Mouse (Mus musculus) gastrocnemius, postnatal 25 days (tissue): ENCODE data around the gene Tpd52l2. TPM values are rescaled to one million over a fixed set of nuclear protein-coding genes. Genes with fewer than 3 reads are reported as not detected.
A peak's percentile ranks its signal among the peaks of the same experiment; 100 is the strongest.
"Not testable (repeated sequence)": the region's sequence is repeated elsewhere in the genome, so short reads cannot be mapped to it uniquely, and the experiment has no call there.

ENCODE experiments used
- DNase-seq: peaks from one replicate; pipeline ENCODE4 v3.0.0; 2022
- total RNA-seq, 2 experiments: library from RNA; stranded (reverse); gene quantifications; 1 replicate in 1 of 2; 2 replicates in 1 of 2; pipeline ENCODE4 v1.2.3; 2021

Gene Tpd52l2
- total RNA-seq, 2 experiments from 2014 or later = 46.1 to 48.2 TPM

GRCm38 (mm10) chr2:181485741-181486140 lies 11.2 kb upstream of the Tpd52l2 start:
- no peak for DNase-seq

GRCm38 (mm10) chr2:181487338-181488277 lies 9.3 kb upstream of the Tpd52l2 start:
- peak; percentile 59 for DNase-seq

GRCm38 (mm10) chr2:181491432-181492205 lies 5.3 kb upstream of the Tpd52l2 start:
- DNase-seq = no peak

GRCm38 (mm10) chr2:181492206-181492605 lies 4.7 kb upstream of the Tpd52l2 start:
- no peak for DNase-seq

GRCm38 (mm10) chr2:181493156-181493927 lies 3.6 kb upstream of the Tpd52l2 start, which contains the start of gene Abhd16b:
Gene Abhd16b, plus strand, starts transcription at chr2:181493206.
- DNase-seq = no peak

- DNase-seq = no peak
Observed at GRCm38 (mm10) chr2:181494266-181494945, 2.5 kb upstream of the Tpd52l2 start.

GRCm38 (mm10) chr2:181495845-181496244 lies 1.1 kb upstream of the Tpd52l2 start:
- DNase-seq = not testable (repeated sequence)

GRCm38 (mm10) chr2:181496281-181496680 lies 661 bp upstream of the Tpd52l2 start:
- DNase-seq = peak; percentile 49

- DNase-seq = peak; percentile 69
Observed at GRCm38 (mm10) chr2:181497548-181497875, 570 bp downstream of the Tpd52l2 start.

- DNase-seq = no peak
Observed at GRCm38 (mm10) chr2:181498644-181499043, 1.7 kb downstream of the Tpd52l2 start.

- no peak for DNase-seq
Observed at GRCm38 (mm10) chr2:181509191-181509590, 12.2 kb downstream of the Tpd52l2 start.

GRCm38 (mm10) chr2:181511231-181511630 lies 14.3 kb downstream of the Tpd52l2 start:
- no peak for DNase-seq

GRCm38 (mm10) chr2:181519201-181519600 lies 22.3 kb downstream of the Tpd52l2 start:
- DNase-seq = no peak

- peak; percentile 99 for DNase-seq
Observed at GRCm38 (mm10) chr2:181520118-181520935, 23.4 kb downstream of the Tpd52l2 start, which contains the start of gene Dnajc5. Gene Dnajc5, plus strand, starts transcription at chr2:181520485.

GRCm38 (mm10) chr2:181520936-181521227 lies 23.9 kb downstream of the Tpd52l2 start:
- DNase-seq = no peak

- no peak for DNase-seq
Observed at GRCm38 (mm10) chr2:181521491-181521890, 24.5 kb downstream of the Tpd52l2 start.

GRCm38 (mm10) chr2:181522811-181523210 lies 25.9 kb downstream of the Tpd52l2 start:
- DNase-seq = no peak

GRCm38 (mm10) chr2:181525526-181525925 lies 28.6 kb downstream of the Tpd52l2 start:
- DNase-seq = no peak

GRCm38 (mm10) chr2:181529076-181529475 lies 32.1 kb downstream of the Tpd52l2 start:
- DNase-seq = no peak

- DNase-seq = no peak
Observed at GRCm38 (mm10) chr2:181532589-181532988, 35.6 kb downstream of the Tpd52l2 start.

GRCm38 (mm10) chr2:181536410-181536809 lies 39.5 kb downstream of the Tpd52l2 start:
- DNase-seq = no peak
